Mouse (Mus musculus): ENCODE measurements at regions not wholly inside any gene's neighbourhood (a gene's known extent, or its start where the extent isn't known, plus 50 kb on each side); places are given as distances from the start of the nearest gene placed in this dataset.

DNA sequence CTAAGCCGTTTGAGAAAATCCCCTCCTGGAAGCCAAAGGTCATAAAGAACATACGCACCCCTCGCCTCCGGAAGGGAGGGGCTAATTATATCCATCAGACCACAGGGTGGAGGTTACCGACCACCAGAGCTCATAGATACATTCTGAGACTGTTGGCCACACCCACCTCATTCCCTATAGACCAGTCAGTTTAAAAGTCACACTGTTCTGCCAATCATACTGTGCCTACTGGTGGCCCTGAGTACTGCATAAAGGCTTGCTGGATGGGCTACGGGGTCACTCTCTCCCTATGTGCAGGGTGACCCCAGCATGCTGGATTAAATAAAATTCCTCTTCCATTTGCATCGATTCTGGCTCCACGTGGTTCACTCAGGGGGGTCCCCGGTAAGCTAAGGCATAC is 482.6 kb downstream of the Plxdc2 start:
- TF ChIP-seq CTCF (IDR thresholded peaks at IDR 0.05; ENCODE audit: low read depth) (no peak), EP300 (IDR thresholded peaks at IDR 0.05; ENCODE audit: low read depth) (no peak)

All from heart, postnatal 0 days (tissue).